Mouse (Mus musculus): Measurements from ENCODE around the gene Meis2. TPM values are rescaled to one million over a fixed set of nuclear protein-coding genes. Genes with fewer than 3 reads are reported as not detected.

The Meis2 gene
- polyA plus RNA-seq, 1 experiment from 2014 or later, result 71.7 TPM

- Histone ChIP-seq H3K4me3 (no peak overlapping the region), H3K27me3 (no peaks in the 10 kb centered on the region), H3K9me3 (no peaks in the 10 kb centered on the region), H3K4me1 (no peaks in the 10 kb centered on the region), H3K9ac (no peak overlapping the region), H3K27ac (no peak overlapping the region), H3K4me2 (replicated peaks) (no peak overlapping the region), H3K36me3 (0 out of 2 replicates have a peak, but pooled peaks cover 3% of the 10 kb centered on the region)
- no peak for ATAC-seq (ENCODE audit: insufficient number of reproducible peaks, insufficient read depth, low FRiP score, low TSS enrichment)
- WGBS, result 80% methylated on average over 3 of the region's 3 CpGs
Measured at GRCm38 (mm10) chr2:115938296-115938695, 127.3 kb downstream of the Meis2 start.

GRCm38 (mm10) chr2:115937896-115938295 is 127.7 kb downstream of the Meis2 start:
- Histone ChIP-seq H3K4me2 (replicated peaks) (no peak overlapping the region), H3K4me3 (no peak overlapping the region), H3K27me3 (no peaks in the 10 kb centered on the region), H3K4me1 (no peaks in the 10 kb centered on the region), H3K9me3 (no peaks in the 10 kb centered on the region), H3K9ac (no peak overlapping the region), H3K27ac (no peak overlapping the region), H3K36me3 (0 out of 2 replicates have a peak, but pooled peaks cover 3% of the 10 kb centered on the region)
- no peak for ATAC-seq (ENCODE audit: insufficient number of reproducible peaks, insufficient read depth, low FRiP score, low TSS enrichment)
- WGBS, result 91% methylated on average over 1 of the region's 1 CpGs

DNA sequence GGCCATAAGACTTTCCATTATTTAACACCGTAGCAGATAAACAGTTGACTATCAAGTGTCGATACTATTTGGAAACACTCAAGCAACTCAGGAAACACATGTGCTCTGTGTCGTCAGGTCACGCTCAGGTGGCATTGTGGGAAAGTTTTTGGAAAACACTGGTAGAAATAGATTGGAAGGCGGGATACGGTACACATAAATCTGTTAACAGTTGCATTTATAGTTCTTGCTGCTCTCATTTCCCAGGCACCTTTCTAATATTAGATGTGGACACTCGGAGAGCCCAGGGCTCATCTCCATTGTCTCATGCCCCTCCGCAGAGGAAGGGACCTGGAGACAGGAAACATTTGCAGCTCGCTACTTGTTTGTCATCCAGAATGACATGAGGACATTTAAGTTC is 128.9 kb downstream of the Meis2 start:
- 90% methylated on average over 9 of the region's 9 CpGs for whole genome bisulfite sequencing
- H3K4me2 ChIP-seq (replicated peaks), result no peak overlapping the region
- H3K4me1 ChIP-seq, result no peaks in the 10 kb centered on the region
- no peak overlapping the region for H3K4me3 ChIP-seq
- no peak overlapping the region for H3K27ac ChIP-seq
- ATAC-seq (ENCODE audit: insufficient number of reproducible peaks, insufficient read depth, low FRiP score, low TSS enrichment), result no peak
- 0 out of 2 replicates have a peak, but pooled peaks cover 3% of the 10 kb centered on the region for H3K36me3 ChIP-seq
- no peaks in the 10 kb centered on the region for H3K9me3 ChIP-seq
- no peaks in the 10 kb centered on the region for H3K27me3 ChIP-seq
- H3K9ac ChIP-seq, result no peak overlapping the region

DNA sequence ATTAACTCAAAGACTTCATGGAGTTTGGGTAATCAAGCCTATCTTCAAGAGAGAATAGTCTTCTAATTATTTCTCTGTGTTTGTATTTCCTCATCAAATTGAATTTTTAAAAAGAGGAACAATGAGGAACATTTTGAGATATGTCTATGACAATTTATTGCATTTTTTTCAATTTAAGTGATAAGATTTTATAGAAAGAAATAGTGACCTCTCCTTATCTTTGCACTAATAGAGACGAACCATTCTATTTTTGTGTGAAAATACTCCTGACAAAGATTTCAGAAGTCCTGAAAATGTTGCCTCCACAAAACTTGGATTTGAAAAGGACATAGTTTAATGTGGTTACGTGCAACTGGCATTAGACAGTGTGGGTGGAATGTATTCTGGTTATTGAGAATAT is 131.3 kb downstream of the Meis2 start:
- ATAC-seq (ENCODE audit: insufficient number of reproducible peaks, insufficient read depth, low FRiP score, low TSS enrichment), result no peak
- Histone ChIP-seq H3K27ac (no peak overlapping the region), H3K9ac (no peak overlapping the region), H3K4me1 (no peaks in the 10 kb centered on the region), H3K4me3 (no peak overlapping the region), H3K36me3 (no peaks in the 10 kb centered on the region), H3K27me3 (no peaks in the 10 kb centered on the region), H3K9me3 (no peaks in the 10 kb centered on the region), H3K4me2 (replicated peaks) (no peak overlapping the region)
- 88% methylated on average over 2 of the region's 2 CpGs for WGBS

DNA sequence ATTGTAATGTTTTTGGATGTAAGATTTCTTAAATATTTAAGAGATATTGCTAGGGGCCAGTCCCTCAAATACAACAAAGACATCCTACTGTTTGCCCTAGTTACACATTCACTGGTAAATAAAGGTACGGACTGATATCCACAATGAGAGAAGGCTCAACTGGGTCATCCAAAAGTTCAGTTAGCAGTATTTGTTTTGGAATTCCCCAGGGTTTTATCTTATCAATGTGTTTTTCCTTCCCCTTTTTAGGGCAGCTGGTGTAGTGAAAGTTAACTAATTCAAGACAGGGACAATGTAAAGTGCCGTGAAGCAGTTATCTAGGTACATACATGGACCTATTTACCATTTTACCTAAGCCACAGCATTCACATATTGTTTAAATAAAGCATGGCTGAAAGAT is 132.4 kb downstream of the Meis2 start:
- Histone ChIP-seq H3K4me3 (no peak overlapping the region), H3K27ac (no peak overlapping the region), H3K9ac (no peak overlapping the region), H3K4me2 (replicated peaks) (no peak overlapping the region), H3K9me3 (no peaks in the 10 kb centered on the region), H3K27me3 (no peaks in the 10 kb centered on the region), H3K4me1 (no peaks in the 10 kb centered on the region), H3K36me3 (no peaks in the 10 kb centered on the region)
- no peak for ATAC-seq (ENCODE audit: insufficient number of reproducible peaks, insufficient read depth, low FRiP score, low TSS enrichment)
- 77% methylated on average over 2 of the region's 2 CpGs for whole genome bisulfite sequencing

GRCm38 (mm10) chr2:115925744-115926143 is 139.9 kb downstream of the Meis2 start:
- WGBS, result 76% methylated on average over 3 of the region's 3 CpGs
- Histone ChIP-seq H3K36me3 (no peaks in the 10 kb centered on the region), H3K27ac (no peak overlapping the region), H3K4me1 (no peaks in the 10 kb centered on the region; the same call in 1 of the 2 replicates), H3K27me3 (no peaks in the 10 kb centered on the region), H3K9me3 (no peaks in the 10 kb centered on the region), H3K4me3 (no peak overlapping the region), H3K9ac (no peak overlapping the region), H3K4me2 (replicated peaks) (no peak overlapping the region)
- ATAC-seq (ENCODE audit: insufficient number of reproducible peaks, insufficient read depth, low FRiP score, low TSS enrichment), result no peak

GRCm38 (mm10) chr2:115924472-115924871 is 141.2 kb downstream of the Meis2 start:
- Histone ChIP-seq H3K36me3 (no peaks in the 10 kb centered on the region), H3K27me3 (no peaks in the 10 kb centered on the region), H3K9ac (no peak overlapping the region), H3K9me3 (no peaks in the 10 kb centered on the region), H3K4me2 (replicated peaks) (no peak overlapping the region), H3K4me1 (no peaks in the 10 kb centered on the region; the same call in 1 of the 2 replicates), H3K4me3 (no peak overlapping the region), H3K27ac (no peak overlapping the region)
- ATAC-seq (ENCODE audit: insufficient number of reproducible peaks, insufficient read depth, low FRiP score, low TSS enrichment), result no peak
- 69% methylated on average over 6 of the region's 6 CpGs for WGBS

DNA sequence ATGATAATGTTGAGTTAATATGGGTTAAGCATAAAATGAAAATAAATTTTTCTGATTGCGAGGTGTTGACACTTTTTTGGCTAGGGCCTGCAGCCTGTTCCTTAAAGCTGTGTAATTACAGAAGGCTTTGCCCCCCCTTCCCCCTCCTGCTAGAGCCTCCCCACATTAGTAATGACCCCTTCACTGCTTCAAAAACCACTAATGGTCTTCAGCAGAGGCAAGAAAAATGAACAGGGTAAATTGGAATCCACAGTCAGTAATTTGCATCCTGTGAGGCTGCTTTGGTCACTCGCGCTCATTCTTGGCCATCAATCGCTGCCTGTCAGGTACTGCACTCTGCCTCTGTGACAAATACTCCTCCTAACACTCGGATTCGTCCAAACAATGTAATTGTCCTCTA is 142.4 kb downstream of the Meis2 start:
- 55% methylated on average over 6 of the region's 6 CpGs for WGBS
- Histone ChIP-seq H3K27ac (no peak overlapping the region), H3K4me3 (no peak overlapping the region), H3K4me2 (replicated peaks) (no peak overlapping the region), H3K9ac (no peak overlapping the region), H3K27me3 (no peaks in the 10 kb centered on the region), H3K4me1 (no peaks in the 10 kb centered on the region; the same call in 1 of the 2 replicates), H3K9me3 (no peaks in the 10 kb centered on the region), H3K36me3 (no peaks in the 10 kb centered on the region)
- no peak for ATAC-seq (ENCODE audit: insufficient number of reproducible peaks, insufficient read depth, low FRiP score, low TSS enrichment)

GRCm38 (mm10) chr2:115921687-115922086 is 144.0 kb downstream of the Meis2 start:
- Histone ChIP-seq H3K4me1 (no peaks in the 10 kb centered on the region; the same call in 1 of the 2 replicates), H3K4me3 (no peak overlapping the region), H3K27ac (no peak overlapping the region), H3K9ac (no peak overlapping the region), H3K9me3 (no peaks in the 10 kb centered on the region), H3K27me3 (no peaks in the 10 kb centered on the region), H3K4me2 (replicated peaks) (no peak overlapping the region), H3K36me3 (peaks cover 5% of the 10 kb centered on the region; the same call in 1 of the 2 replicates)
- no peak for ATAC-seq (ENCODE audit: insufficient number of reproducible peaks, insufficient read depth, low FRiP score, low TSS enrichment)
- 87% methylated on average over 9 of the region's 9 CpGs for WGBS

DNA sequence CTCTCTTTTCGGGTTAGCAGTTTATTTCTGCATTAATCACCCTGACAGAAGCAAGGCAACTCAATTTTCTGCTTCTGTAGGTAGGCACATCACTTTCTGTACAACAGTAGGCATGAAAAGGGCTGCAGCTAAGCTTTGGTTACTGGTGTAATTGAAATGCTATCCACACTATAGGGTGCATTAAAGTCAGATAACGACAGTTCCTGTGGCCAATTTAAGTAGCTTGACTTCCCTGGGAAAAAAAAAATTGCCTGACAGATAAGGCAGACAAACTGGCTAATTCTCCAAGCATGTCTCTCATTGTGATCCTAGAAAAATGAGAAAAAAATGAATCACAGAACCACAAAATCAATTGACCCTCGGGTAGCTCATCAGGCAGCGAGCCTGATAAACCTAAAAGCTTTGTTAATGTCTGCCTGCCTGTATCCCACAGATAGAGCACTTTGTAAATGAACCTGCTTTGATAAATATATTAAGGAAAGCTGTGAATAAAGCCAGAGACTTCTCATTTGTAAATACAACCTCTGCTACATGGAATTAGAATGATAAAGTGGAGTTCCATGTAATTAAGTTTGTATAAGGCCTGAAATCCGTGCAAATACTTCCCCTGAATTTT is 145.2 kb downstream of the Meis2 start:
- no peak overlapping the region for H3K9ac ChIP-seq
- no peaks in the 10 kb centered on the region for H3K9me3 ChIP-seq
- no peak overlapping the region for H3K27ac ChIP-seq
- WGBS, result 68% methylated on average over 5 of the region's 5 CpGs
- no peak overlapping the region for H3K4me3 ChIP-seq
- H3K27me3 ChIP-seq, result no peaks in the 10 kb centered on the region
- ATAC-seq (ENCODE audit: insufficient number of reproducible peaks, insufficient read depth, low FRiP score, low TSS enrichment), result no peak
- no peaks in the 10 kb centered on the region; the same call in 1 of the 2 replicates for H3K4me1 ChIP-seq
- H3K4me2 ChIP-seq (replicated peaks), result no peak overlapping the region
- peaks cover 5% of the 10 kb centered on the region; the same call in 1 of the 2 replicates for H3K36me3 ChIP-seq

DNA sequence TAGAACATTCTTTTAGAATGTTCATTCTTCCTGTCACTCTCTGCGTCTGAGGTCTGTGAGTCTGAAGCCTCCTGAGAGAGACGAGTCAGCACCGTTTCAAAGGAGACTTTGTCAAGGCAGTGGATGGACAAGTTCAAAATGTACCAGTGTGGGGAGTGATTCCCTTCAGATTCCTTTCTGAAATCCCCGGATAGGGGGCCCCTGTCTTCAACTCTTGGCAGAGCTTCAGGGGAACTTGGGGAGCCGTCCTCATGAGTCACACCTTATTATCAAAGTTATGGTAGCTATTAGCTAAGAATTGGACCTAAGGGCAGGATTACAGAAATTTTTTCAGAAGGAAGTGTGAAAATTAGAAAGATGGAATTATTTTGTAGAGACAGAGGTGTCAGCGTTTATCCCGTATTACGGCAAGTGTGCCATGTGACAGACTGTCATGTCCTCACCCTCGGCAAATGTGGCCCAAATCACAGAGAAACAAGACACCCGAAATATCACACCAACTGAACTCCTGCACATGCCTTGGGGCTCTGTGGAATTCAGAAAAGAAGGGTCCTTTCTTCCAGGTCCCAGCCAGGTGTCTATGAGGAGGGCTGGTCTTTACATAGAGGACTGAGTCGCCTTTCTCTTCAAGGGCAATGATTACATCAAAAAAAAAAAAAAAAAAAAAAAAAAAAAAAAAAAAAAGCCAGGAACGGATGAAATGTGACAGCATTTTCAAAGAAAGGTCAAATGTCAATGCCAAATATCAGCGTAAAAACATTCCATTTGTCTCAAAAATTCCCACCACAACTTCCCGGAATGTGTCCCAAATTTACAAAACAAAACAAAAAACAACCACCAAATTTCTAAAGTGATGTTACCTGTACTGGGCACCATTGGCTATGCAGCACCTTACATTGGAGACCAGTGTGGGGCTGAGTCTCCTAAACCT is 146.2 kb downstream of the Meis2 start:
- Histone ChIP-seq H3K9me3 (no peaks in the 10 kb centered on the region), H3K27me3 (no peaks in the 10 kb centered on the region), H3K4me3 (no peak overlapping the region), H3K4me2 (replicated peaks) (no peak overlapping the region), H3K27ac (no peak overlapping the region), H3K9ac (no peak overlapping the region), H3K4me1 (no peaks in the 10 kb centered on the region; the same call in 1 of the 2 replicates), H3K36me3 (peaks cover 5% of the 10 kb centered on the region; the same call in 1 of the 2 replicates)
- 57% methylated on average over 14 of the region's 14 CpGs for whole genome bisulfite sequencing
- no peak for ATAC-seq (ENCODE audit: insufficient number of reproducible peaks, insufficient read depth, low FRiP score, low TSS enrichment)

- Histone ChIP-seq H3K4me1 (no peaks in the 10 kb centered on the region; the same call in 1 of the 2 replicates), H3K36me3 (peaks cover 5% of the 10 kb centered on the region; the same call in 1 of the 2 replicates), H3K27me3 (no peaks in the 10 kb centered on the region), H3K27ac (no peak overlapping the region), H3K9me3 (no peaks in the 10 kb centered on the region), H3K9ac (no peak overlapping the region), H3K4me2 (replicated peaks) (no peak overlapping the region), H3K4me3 (no peak overlapping the region)
- ATAC-seq (ENCODE audit: insufficient number of reproducible peaks, insufficient read depth, low FRiP score, low TSS enrichment), result no peak
Measured at GRCm38 (mm10) chr2:115918561-115918960, 147.1 kb downstream of the Meis2 start.

Measured in embryonic facial prominence, embryonic 12.5 days (tissue).